Mouse (Mus musculus) left cerebral cortex, postnatal 14 days (tissue): ENCODE data around the gene Patz1. TPM values are rescaled to one million over a fixed set of nuclear protein-coding genes. Genes with fewer than 3 reads are reported as not detected.

Experiments used
- DNase-seq, 2 experiments: peaks; one replicate each; pipeline ENCODE4 v3.0.0; 2021 to 2022; ENCODE audit warnings: low spot score in 2 of 2, mixed read lengths in 1 of 2
- intact Hi-C: fragments of 180-260 bp; cut with DNase I; formaldehyde crosslinking; loops from one replicate; pipeline ENCODE4 v1.15.1; 2025
- total RNA-seq, 2 experiments: library from RNA; stranded (reverse); gene quantifications; 2 replicates each; pipeline ENCODE4 v1.2.3; 2021

Patz1 gene
- total RNA-seq, 2 experiments from 2014 or later, result 39.6 to 43.0 TPM

DNA sequence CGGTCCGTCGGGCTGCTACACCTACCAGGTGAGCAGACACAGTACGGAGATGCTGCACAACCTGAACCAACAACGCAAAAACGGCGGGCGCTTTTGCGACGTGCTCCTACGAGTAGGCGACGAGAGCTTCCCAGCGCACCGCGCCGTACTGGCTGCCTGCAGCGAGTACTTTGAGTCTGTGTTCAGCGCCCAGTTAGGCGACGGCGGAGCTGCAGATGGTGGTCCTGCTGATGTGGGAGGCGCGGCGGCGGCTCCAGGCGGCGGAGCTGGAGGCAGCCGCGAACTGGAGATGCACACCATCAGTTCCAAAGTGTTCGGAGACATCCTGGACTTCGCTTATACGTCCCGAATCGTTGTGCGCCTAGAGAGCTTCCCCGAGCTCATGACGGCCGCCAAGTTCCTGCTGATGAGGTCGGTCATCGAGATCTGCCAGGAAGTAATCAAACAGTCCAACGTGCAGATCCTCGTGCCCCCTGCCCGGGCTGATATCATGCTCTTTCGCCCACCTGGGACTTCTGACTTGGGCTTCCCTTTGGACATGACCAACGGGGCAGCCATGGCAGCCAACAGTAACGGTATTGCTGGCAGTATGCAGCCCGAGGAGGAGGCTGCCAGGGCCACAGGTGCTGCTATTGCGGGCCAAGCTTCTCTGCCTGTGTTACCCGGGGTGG, 2.1 kb downstream of the Patz1 start:
- peak; percentile 76 for DNase-seq
- intact Hi-C loops, result loop anchor here (1.0 kb wide), 2 partner anchors 24 to 40 kb away; partner anchors contain the start of genes Drg1 and Pik3ip1

GRCm38 (mm10) chr11:3291311-3292061, 2.8 kb downstream of the Patz1 start:
- intact Hi-C loops, result no loop called here
- DNase-seq, result peak in 1 of 2 experiments; percentile 22

GRCm38 (mm10) chr11:3292062-3292421, 3.4 kb downstream of the Patz1 start:
- peak; percentile 28 to 42 for DNase-seq
- intact Hi-C loops, result no loop called here

DNA sequence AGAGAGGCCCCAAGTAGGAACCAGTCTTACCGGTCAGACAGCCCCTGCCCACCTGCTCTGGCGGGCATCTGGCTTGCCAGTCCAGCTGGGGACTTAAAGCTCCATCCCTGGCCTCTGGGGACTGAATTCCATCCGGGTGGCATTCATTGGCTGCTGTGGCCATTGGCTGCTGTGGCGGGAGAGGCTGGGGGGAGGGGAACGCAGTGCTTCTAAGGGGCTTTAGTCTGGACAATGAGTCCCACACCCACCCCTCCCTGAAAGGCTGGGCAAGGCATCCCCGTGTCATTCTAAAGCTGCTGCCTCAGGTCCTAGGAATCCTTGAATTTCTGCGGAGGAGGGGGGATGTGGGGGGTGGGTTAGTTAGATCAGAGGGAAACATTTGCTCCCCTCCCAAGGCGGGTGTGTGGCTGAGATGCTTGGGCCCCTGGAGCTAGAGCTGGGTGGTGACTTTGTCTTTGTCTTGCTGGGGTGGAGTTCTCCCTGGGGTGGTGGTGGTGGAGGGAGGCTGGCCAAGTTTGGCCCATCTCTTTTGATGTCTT, 4.1 kb downstream of the Patz1 start:
- no peak for DNase-seq

DNA sequence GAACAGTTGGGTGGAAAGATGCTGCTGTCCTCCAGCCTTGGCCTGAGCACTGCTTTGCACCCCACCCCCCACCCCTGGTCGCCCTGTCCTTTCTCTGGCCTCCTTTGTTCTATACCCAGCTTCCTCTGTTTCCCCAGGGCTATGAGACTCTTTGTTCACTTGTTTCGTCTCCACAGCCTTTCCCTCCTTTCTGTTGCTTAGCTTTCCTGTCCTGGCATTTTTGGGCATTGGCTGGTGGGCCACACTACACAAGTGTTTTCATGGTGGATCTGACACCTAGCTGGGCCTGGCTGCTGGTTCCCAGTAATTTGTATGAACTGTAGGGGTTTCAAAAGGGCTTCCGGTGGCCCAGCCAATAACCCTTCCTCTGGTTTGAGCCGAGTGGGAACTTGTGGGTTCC, 4.7 kb downstream of the Patz1 start:
- no peak for DNase-seq
- intact Hi-C loops, result no loop called here

More for the DNA sequence above, 4.1 kb downstream of the Patz1 start:
- intact Hi-C loops, result no loop called here

DNA sequence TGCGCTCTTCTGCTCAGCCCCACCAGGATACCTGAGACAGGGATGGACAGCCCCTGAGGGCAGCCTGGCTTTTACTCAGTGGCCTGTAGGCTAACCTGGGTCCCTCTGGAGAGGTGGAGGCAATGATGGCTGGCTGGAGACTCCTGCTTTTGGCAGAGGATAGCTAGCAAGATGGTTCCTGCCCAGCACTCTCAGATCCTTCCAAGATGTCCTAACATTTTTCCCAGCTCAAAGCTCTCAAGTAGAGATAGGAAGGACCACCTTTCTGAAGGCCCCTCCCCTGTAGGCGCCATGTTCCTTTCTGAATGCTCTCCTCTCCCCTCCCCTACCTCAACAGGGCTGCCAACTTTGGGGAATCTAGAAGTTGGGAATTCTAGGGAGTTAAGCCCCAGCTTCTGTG, 6.0 kb downstream of the Patz1 start:
- intact Hi-C loops, result no loop called here
- DNase-seq, result no peak

DNA sequence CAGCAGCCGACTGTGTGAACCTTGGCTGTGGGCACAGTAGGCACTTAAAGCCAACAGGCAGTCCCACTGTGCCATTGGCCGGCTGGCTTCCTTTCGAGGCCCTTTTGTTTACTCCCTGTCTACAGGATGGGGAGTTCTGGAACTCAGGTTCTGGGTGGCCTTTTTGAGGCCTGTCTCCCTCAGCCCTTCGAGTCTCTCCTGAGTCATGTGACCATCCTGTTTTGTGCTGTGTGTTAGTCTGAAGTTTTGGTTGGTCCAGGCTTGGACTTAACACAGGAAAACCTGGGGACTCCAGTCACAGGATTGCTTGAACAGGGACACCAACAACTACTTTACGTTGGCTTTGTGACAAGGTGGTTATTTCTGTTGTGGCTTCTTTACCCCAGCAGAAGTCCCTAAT, 7.4 kb downstream of the Patz1 start:
- intact Hi-C loops, result no loop called here
- no peak for DNase-seq

- intact Hi-C loops, result no loop called here
- DNase-seq, result no peak
These were observed 9.5 kb downstream of the Patz1 start for GRCm38 (mm10) chr11:3297871-3298812.

GRCm38 (mm10) chr11:3298813-3299185, 10.1 kb downstream of the Patz1 start:
- no peak for DNase-seq
- intact Hi-C loops, result no loop called here

- intact Hi-C loops, result no loop called here
- DNase-seq, result no peak
These were observed 12.4 kb downstream of the Patz1 start for GRCm38 (mm10) chr11:3301075-3301474.

GRCm38 (mm10) chr11:3302385-3302784, 13.7 kb downstream of the Patz1 start:
- intact Hi-C loops, result no loop called here
- peak; percentile 55 to 64 for DNase-seq

DNA sequence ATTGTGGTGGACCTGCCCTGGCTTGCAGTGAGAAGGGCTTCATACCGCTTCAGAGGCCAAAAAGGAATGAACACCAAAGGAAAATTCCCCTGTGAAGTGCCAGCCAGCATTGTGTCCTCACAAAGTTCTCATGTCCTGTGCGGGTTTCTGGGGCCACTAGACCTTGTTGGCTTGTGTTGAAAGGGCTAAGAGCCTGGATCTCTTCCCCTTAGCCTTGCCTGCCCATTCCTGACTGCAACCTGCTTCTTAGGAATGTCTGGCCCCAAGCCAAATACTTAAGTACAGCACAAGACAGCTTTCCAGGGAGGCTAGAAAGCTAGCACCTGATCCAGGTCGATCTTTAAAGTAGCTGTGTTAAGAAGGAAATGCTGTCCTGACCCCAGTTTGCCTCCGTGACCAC, 14.1 kb downstream of the Patz1 start:
- no peak for DNase-seq
- intact Hi-C loops, result no loop called here

GRCm38 (mm10) chr11:3305821-3306220, 17.1 kb downstream of the Patz1 start:
- no peak for DNase-seq
- intact Hi-C loops, result no loop called here

GRCm38 (mm10) chr11:3307875-3308274, 19.2 kb downstream of the Patz1 start:
- intact Hi-C loops, result no loop called here
- DNase-seq, result no peak

GRCm38 (mm10) chr11:3309884-3310283, 21.2 kb downstream of the Patz1 start:
- DNase-seq, result no peak
- intact Hi-C loops, result no loop called here

DNA sequence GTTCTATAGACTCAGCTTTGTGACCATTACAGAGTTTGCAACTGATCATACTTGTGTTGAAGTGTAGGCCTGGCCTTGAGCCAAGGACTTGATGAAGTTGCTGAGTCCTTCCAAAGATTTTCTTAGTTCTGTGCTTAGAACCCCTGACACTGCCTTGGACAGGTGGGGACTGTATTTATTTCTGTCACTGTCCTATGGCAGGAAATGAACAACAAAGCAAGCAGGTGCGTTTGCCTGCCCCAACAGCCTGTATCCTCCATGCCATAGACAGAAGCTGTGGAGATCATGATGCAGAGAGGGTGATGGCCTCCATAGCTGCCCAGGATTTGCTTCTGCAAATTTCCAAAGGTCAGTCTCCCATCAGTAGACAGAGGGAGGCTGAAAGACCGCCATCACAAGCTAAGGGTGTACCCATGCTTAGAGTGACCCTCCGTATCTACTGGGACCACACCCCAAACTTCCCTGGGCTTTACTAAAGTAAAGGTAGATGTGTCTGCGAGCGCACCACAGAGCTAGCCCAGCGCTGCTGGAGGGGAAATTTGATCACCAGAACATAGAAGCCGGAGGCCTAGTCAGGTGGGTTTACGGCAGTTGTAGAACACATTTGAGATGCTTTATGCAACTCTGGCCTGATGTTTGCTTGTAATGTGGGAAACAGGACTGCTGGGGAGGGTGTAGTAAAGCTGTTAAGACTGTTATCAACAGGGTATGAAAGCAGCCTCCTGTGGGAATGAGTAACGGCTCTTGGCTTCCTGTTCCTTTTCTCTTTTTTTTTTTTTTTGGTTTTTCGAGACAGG, 22.3 kb downstream of the Patz1 start:
- intact Hi-C loops, result no loop called here

DNA sequence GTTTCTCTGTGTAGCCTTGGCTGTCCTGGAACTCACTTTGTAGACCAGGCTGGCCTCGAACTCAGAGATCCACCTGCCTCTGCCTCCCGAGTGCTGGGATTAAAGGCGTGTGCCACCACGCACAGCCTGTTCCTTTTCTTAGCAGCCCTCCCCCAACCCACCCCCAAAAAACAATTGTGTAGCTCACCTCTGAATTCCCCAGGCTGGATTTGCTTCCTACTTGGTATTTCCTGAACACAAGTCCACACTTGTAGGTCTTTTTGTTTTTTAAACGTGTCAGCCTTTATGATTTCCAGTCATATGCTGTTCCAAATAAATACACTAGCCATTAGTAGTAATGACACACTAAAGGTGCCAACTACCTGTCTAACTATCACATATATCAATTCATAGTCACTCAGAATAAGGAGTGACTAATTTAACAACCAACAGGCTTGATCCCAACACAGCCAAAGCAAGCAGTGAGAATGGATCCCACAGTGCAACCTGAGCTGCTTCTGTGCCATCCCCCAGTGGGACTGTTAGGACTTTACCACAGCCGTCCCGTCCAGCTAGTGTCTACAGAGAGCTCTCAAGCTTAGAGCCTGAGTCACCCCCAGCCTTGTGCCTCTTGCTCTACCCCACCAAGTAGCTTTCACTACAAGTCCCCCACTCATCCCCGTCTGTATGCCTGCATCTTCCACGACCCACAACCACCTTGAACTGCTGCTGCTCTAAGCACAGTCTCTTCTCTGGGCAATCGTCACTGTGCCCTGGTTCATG, 23.1 kb downstream of the Patz1 start:
- DNase-seq, result no peak
- intact Hi-C loops, result no loop called here

More for the DNA sequence above, 22.3 kb downstream of the Patz1 start:
- no peak for DNase-seq

GRCm38 (mm10) chr11:3313294-3313693, 24.6 kb downstream of the Patz1 start:
- intact Hi-C loops, result no loop called here
- DNase-seq, result no peak
